Mouse (Mus musculus): ENCODE results near the gene Dhrs7c.

DNA sequence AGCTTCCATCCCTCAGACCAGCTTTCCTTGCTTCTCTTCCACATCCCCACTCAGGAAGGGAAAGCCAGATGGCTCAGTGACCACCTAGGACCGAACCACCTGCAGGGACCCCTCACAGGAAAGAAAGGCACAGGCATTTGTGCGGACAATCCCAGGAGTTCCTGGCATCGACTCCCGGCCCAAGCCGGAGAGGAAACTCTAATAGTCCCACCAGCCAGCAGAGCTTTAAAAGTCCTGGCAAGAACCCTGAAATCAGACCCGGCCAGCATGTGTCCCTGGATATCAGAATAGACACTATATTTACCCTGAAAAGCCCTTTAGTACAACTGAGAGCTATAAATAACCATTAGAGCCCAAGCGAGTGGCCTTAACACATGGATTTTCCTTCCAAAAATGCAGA, at the start of gene Dhrs7c:
- TF ChIP-seq POLR2A (IDR thresholded peaks at IDR 0.05; ENCODE audit: control insufficient read depth, low read depth, low read length) (no peak), CTCF (IDR thresholded peaks at IDR 0.05; ENCODE audit: control insufficient read depth, insufficient read depth, insufficient replicate concordance, low read depth, low read length) (no peak)

Data from testis, adult 2 months (tissue).